Mouse (Mus musculus) CH12.LX (cell line): ENCODE data around the gene Washc2.

Source experiments
- CTCF ChIP-seq, 2 experiments: IDR thresholded peaks in 1 of 2; conservative IDR thresholded peaks in 1 of 2; 2 replicates each; pipeline ENCODE4 v1.5.1; 2011 to 2012; ENCODE audit warnings: low read depth in 2 of 2, low read length in 2 of 2, improper control_type of control experiment in 1 of 2, inconsistent platforms in 1 of 2, mild to moderate bottlenecking in 1 of 2, moderate library complexity in 1 of 2
- ELF1 ChIP-seq: IDR thresholded peaks from 2 replicates; pipeline ENCODE4 v1.6.1; 2014; ENCODE audit warnings: low read depth, mild to moderate bottlenecking, inconsistent platforms, low read length, improper control_type of control experiment
- EP300 ChIP-seq: IDR thresholded peaks from 2 replicates; pipeline ENCODE4 v1.6.1; 2011; ENCODE audit warnings: low read length, improper control_type of control experiment
- ETS1 ChIP-seq: conservative IDR thresholded peaks from 2 replicates; pipeline ENCODE4 v1.6.1; 2012; ENCODE audit warnings: low read depth, mild to moderate bottlenecking, inconsistent platforms, low read length, improper control_type of control experiment, moderate library complexity
- MEF2A ChIP-seq: IDR thresholded peaks from 2 replicates; pipeline ENCODE4 v1.6.1; 2014; ENCODE audit warnings: low read depth, mild to moderate bottlenecking, inconsistent platforms, low read length, improper control_type of control experiment, borderline replicate concordance
- POLR2A ChIP-seq: IDR thresholded peaks from 2 replicates; pipeline ENCODE4 v1.6.1; 2011; ENCODE audit warnings: low read depth, mild to moderate bottlenecking, improper control_type of control experiment, low read length
- USF2 ChIP-seq: conservative IDR thresholded peaks from 2 replicates; pipeline ENCODE4 v1.6.1; 2011; ENCODE audit warnings: low read depth, low read length, improper control_type of control experiment

- TF ChIP-seq USF2 = no peak
- no peak for TF ChIP-seq POLR2A
- no peak for TF ChIP-seq EP300
- no peak for TF ChIP-seq ETS1
- no peak for TF ChIP-seq ELF1
- peak; percentile 77 to 94 for TF ChIP-seq CTCF (conservative IDR thresholded peaks at IDR 0.05 in 1 of 2, IDR thresholded peaks at IDR 0.05 in 1 of 2; ENCODE audit: low read depth in 2 of 2, low read length in 2 of 2)
- TF ChIP-seq MEF2A = no peak
Measured at GRCm38 (mm10) chr6:116228785-116229525, 21.1 kb downstream of the Washc2 start.
